Mouse (Mus musculus) forebrain, embryonic 15.5 days (tissue): ENCODE results near the gene Krt34. TPM values are rescaled to one million over a fixed set of nuclear protein-coding genes. Genes with fewer than 3 reads are reported as not detected.
A peak's percentile ranks its signal among the peaks of the same experiment; 100 is the strongest.

Experiments used
- ATAC-seq: fragments of 200-750 bp; cut with Nextera tagmentation; replicated peaks from 2 replicates; pipeline ENCODE4 v1.8.0; 2017; ENCODE audit warnings: mild to moderate bottlenecking, moderate TSS enrichment, moderate library complexity
- H3K27ac ChIP-seq: fragments of 300-500 bp; sonication (generic); replicated peaks from 2 replicates; pipeline ENCODE4 v1.5.1; 2015; ENCODE audit warnings: mild to moderate bottlenecking, inconsistent platforms
- H3K27me3 ChIP-seq: fragments of 300-500 bp; sonication (generic); 2 replicates; pipeline ENCODE4 v1.6.1; 2015; ENCODE audit warnings: inconsistent platforms
- H3K36me3 ChIP-seq: fragments of 300-500 bp; sonication (generic); 2 replicates; pipeline ENCODE4 v1.6.1; 2015; ENCODE audit warnings: mild to moderate bottlenecking, inconsistent platforms
- H3K4me1 ChIP-seq: fragments of 300-500 bp; sonication (generic); 2 replicates; pipeline ENCODE4 v1.6.1; 2015; ENCODE audit warnings: inconsistent platforms
- H3K4me2 ChIP-seq: fragments of 300-500 bp; sonication (generic); replicated peaks from 2 replicates; pipeline ENCODE4 v1.6.1; 2015; ENCODE audit warnings: mild to moderate bottlenecking, inconsistent platforms
- H3K4me3 ChIP-seq: fragments of 300-500 bp; sonication (generic); 2 replicates; pipeline ENCODE4 v1.5.1; 2015; ENCODE audit warnings: mild to moderate bottlenecking, inconsistent platforms
- H3K9ac ChIP-seq: fragments of 300-500 bp; sonication (generic); replicated peaks from 2 replicates; pipeline ENCODE4 v1.6.1; 2015; ENCODE audit warnings: mild to moderate bottlenecking, inconsistent platforms
- H3K9me3 ChIP-seq: fragments of 300-500 bp; sonication (generic); 2 replicates; pipeline ENCODE4 v1.6.1; 2016; ENCODE audit warnings: inconsistent platforms
- WGBS: fragments of 180-500 bp; shearing (Covaris S2); methylation state at CpG from one replicate; pipeline ENCODE4 v1.1.7; 2015; ENCODE audit warnings: mixed read lengths; 5-methylcytosine and 5-hydroxymethylcytosine counted together
- polyA plus RNA-seq: library from polyadenylated mRNA; unstranded; fragments of >200 nt; fragmentation: Nextera tagmentation; extraction: Ambion mirVana; gene quantifications from 2 replicates; pipeline ENCODE4 v1.2.1, GENCODE M21; 2015

Krt34 gene
- polyA plus RNA-seq, 1 experiment from 2014 or later = not detected

DNA sequence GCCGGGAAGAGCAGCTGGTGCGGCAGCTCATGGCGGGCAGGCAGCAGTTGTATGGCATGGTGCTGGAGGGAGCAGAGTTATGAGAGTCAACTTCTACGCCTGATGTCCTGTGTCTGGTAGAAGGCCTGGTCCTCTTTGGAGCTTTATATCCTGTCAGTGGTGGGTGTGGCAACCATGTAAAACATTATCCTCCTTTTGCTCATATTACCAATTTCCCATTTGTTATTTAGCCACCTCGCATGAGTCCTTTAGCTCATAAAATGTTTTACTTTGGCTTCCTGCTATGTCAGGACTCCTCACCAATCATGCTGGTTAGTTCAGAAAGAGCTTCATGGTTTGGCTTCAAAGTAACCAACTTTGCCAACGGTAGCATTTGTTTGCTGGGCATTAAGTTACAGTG, 11.6 kb downstream of the Krt34 start, which contains the start of gene Krt33b:
Krt33b (minus strand) TSS at position 101 of the 400 bp plus-strand sequence.
- Histone ChIP-seq H3K36me3 (no peaks in the 10 kb centered on the region), H3K27ac (no peak within 1 kb of the TSS), H3K4me3 (no peak within 1 kb of the TSS), H3K27me3 (no peaks in the 10 kb centered on the region), H3K9me3 (no peaks in the 10 kb centered on the region), H3K4me2 (no peak within 1 kb of the TSS), H3K9ac (no peak within 1 kb of the TSS), H3K4me1 (no peaks in the 10 kb centered on the region)
- 96% methylated on average over 6 of the region's 6 CpGs for WGBS
- ATAC-seq = no peak

DNA sequence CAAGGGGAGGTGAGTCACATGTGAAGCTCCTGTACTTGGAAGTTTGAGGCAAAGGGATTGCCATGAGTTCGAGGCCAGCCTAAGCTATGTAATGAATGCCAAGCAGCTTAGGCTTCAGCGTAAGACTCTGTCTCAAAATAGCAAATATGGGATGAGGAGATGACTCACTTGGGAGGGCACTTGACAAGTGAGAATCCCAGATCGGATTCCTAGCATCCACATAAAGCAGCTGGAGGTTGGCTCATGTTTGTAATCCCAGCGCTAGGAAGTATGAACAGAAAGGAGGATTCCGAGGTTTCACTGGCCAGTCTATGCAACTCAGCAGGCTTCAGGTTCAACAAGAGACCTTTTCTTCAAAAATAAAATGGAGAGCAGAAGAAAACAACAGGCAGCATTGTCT, 19.9 kb downstream of the Krt34 start:
- H3K27ac ChIP-seq = no peak overlapping the region
- H3K9ac ChIP-seq = no peak overlapping the region
- no peak overlapping the region for H3K4me2 ChIP-seq
- whole genome bisulfite sequencing = 84% methylated on average over 5 of the region's 5 CpGs
- H3K27me3 ChIP-seq = no peaks in the 10 kb centered on the region
- H3K36me3 ChIP-seq = no peaks in the 10 kb centered on the region
- no peaks in the 10 kb centered on the region for H3K9me3 ChIP-seq
- ATAC-seq = no peak
- H3K4me3 ChIP-seq = no peak overlapping the region
- H3K4me1 ChIP-seq = no peaks in the 10 kb centered on the region

DNA sequence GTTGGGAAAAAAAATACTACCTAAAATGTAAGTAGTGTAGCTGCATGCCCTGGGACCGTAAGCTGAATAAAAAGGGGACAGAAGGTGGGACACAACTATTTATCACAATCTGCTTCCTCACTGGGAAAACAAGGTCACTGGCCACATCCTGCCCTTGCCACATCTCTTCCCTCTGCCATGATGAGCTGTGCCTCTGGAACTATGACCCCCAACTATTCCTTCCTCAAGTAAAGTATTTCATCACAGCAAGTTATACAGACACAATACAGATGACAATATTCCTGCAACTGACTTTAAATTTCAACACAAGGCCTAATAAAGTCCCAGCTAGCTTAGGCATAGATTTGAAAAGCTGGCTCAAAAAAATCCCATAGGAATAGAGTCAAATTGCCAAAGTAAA, 21.9 kb downstream of the Krt34 start:
- Histone ChIP-seq H3K27ac (no peak overlapping the region), H3K4me1 (no peaks in the 10 kb centered on the region), H3K9me3 (no peaks in the 10 kb centered on the region), H3K36me3 (no peaks in the 10 kb centered on the region), H3K27me3 (no peaks in the 10 kb centered on the region), H3K9ac (no peak overlapping the region), H3K4me3 (no peak overlapping the region), H3K4me2 (no peak overlapping the region)
- WGBS = 94% methylated on average over 1 of the region's 1 CpGs
- ATAC-seq = no peak

DNA sequence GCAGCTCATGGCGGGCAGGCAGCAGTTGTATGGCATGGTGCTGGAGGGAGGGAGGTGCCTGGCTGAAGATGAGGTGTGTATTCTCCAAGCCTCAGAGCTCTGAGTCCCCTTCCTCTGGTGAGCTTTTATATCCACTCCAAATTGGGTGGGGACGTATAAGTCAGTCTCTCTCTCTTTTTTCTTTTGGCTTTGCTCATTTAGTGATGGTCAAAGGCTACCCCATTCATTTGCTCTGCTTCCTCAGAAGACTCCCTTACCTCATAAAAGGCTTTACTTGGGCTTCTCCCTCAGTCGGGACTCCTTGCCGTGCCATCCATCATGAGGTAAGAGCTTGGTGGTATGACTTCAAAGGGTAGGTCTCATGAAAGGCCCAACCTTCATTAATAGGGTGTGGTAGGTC, 25.2 kb downstream of the Krt34 start, which contains the start of gene Krt33a:
Krt33a (minus strand) TSS at position 101 of the 400 bp plus-strand sequence.
- H3K27ac ChIP-seq = no peak within 1 kb of the TSS
- 83% methylated on average over 4 of the region's 4 CpGs for WGBS
- H3K36me3 ChIP-seq = no peaks in the 10 kb centered on the region
- H3K9me3 ChIP-seq = no peaks in the 10 kb centered on the region
- no peak for ATAC-seq
- H3K4me1 ChIP-seq = no peaks in the 10 kb centered on the region
- no peak within 1 kb of the TSS for H3K9ac ChIP-seq
- no peak within 1 kb of the TSS for H3K4me2 ChIP-seq
- no peak within 1 kb of the TSS for H3K4me3 ChIP-seq
- no peaks in the 10 kb centered on the region for H3K27me3 ChIP-seq

DNA sequence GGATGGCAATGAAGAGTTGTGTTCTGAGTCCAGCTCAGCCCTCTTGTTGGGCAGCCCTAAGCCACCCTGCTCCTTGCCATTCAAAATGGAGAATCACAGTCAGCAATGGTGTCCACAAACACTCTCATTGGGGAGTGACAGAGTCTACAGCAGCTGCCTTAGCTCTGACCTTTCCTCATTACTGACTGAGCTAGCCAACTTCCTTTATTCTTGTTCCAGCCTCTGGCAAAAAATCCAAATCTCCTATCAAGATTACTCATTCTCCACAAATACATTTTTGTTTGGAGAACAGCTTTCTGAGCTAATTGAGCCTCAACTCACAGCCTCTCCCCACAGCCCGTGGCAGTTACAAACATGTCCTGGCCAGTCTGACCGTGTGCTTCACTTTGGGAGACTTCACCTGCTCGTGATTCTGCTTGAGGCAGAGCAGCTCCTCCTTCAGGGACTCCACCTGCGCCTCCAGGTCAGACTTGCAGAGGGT, 27.6 kb downstream of the Krt34 start:
- no peaks in the 10 kb centered on the region for H3K4me1 ChIP-seq
- no peak overlapping the region for H3K4me3 ChIP-seq
- no peak overlapping the region for H3K9ac ChIP-seq
- ATAC-seq = no peak
- H3K9me3 ChIP-seq = no peaks in the 10 kb centered on the region
- no peak overlapping the region for H3K4me2 ChIP-seq
- 77% methylated on average over 4 of the region's 4 CpGs for WGBS
- no peaks in the 10 kb centered on the region for H3K36me3 ChIP-seq
- H3K27me3 ChIP-seq = no peaks in the 10 kb centered on the region
- no peak overlapping the region for H3K27ac ChIP-seq

DNA sequence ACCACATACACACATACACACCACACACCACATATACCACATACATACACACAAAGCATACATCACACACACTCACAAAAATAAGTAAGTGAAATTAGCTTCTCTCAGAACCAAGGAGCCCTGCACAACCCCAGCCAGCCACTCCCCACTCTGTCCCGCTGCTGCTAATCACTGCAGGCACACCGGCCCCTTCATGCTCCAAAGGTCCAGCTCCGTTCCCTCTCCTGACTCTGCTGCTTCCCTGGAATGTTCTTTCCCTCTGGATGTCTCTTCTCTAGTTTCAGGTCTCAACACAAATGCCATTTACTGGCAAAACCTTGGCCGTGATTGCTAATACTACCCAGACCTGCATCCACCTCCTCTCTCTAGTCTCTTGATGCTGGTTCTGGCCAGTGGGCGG, 30.7 kb downstream of the Krt34 start:
- H3K27me3 ChIP-seq = no peaks in the 10 kb centered on the region
- H3K4me3 ChIP-seq = no peak overlapping the region
- no peak overlapping the region for H3K27ac ChIP-seq
- no peak overlapping the region for H3K9ac ChIP-seq
- H3K4me1 ChIP-seq = no peaks in the 10 kb centered on the region
- no peaks in the 10 kb centered on the region for H3K36me3 ChIP-seq
- ATAC-seq = no peak
- H3K9me3 ChIP-seq = no peaks in the 10 kb centered on the region
- H3K4me2 ChIP-seq = no peak overlapping the region
- 87% methylated on average over 5 of the region's 5 CpGs for WGBS

DNA sequence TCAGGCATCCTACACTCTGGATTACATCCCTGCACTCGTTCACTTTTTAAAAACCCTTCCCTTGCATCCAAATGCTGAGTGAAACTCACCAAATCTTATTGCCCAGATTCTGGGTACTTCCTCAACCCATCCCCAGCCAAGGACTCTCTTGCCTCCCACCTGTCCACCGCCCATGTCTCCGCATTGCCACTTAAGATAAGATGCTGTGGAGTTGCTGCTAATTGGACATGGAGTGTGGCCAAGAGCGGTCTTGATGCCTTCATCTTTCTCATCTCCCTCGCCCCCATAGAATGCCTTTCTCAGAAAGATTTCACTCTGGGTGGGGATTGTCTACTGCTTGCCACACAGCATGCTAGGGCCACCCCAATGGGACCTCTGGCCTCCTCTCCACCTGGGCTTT, 33.0 kb downstream of the Krt34 start:
- Histone ChIP-seq H3K4me1 (no peaks in the 10 kb centered on the region), H3K27ac (no peak overlapping the region), H3K36me3 (no peaks in the 10 kb centered on the region), H3K27me3 (no peaks in the 10 kb centered on the region), H3K9ac (no peak overlapping the region), H3K4me3 (no peak overlapping the region), H3K4me2 (no peak overlapping the region), H3K9me3 (no peaks in the 10 kb centered on the region)
- WGBS = 86% methylated on average over 5 of the region's 5 CpGs
- ATAC-seq = no peak

DNA sequence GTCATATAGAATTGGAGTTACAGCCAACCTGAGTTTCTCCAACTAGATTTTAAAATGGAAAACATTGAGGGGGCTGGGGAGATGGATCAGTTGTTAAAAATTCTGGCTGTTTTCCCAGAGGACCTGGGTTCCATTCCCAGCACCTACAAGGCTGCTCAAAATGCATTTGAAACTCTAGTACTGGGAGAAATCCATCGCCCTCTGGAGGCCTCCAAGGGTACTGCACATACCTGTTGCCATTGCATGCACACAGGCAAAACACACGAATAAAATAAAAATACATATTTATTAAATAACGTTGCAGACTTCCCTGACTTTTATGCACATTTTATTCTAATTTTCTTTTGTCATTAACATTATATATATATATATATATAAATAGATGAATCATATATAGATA, 34.7 kb downstream of the Krt34 start:
- no peak overlapping the region for H3K4me3 ChIP-seq
- H3K27ac ChIP-seq = no peak overlapping the region
- H3K36me3 ChIP-seq = no peaks in the 10 kb centered on the region
- no peaks in the 10 kb centered on the region for H3K27me3 ChIP-seq
- no peak for ATAC-seq
- H3K4me1 ChIP-seq = no peaks in the 10 kb centered on the region
- WGBS = 54% methylated on average over 3 of the region's 3 CpGs
- H3K9me3 ChIP-seq = no peaks in the 10 kb centered on the region
- H3K9ac ChIP-seq = no peak overlapping the region
- H3K4me2 ChIP-seq = no peak overlapping the region

DNA sequence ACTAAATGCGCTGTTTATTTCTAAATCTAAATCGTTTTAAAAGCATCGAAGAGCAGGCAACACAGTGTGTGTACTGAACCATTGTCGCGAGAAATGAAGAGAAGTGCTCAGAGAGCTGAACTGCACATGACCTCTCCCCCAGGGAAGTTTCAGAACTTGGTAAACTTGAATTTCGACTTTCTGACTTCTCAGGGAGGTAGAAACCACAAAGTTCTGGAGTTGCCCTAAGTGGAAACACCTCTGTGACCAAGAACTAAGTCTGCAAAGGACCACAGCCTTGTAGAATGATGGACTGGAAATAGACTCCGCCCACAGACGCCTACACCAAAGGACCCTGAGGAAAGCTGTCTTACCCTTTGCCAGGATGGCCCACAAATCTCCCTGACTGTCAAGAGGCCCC, 35.4 kb downstream of the Krt34 start:
- no peak for ATAC-seq
- Histone ChIP-seq H3K27me3 (no peaks in the 10 kb centered on the region), H3K27ac (no peak overlapping the region), H3K9ac (no peak overlapping the region), H3K4me2 (no peak overlapping the region), H3K4me3 (no peak overlapping the region), H3K4me1 (no peaks in the 10 kb centered on the region), H3K36me3 (no peaks in the 10 kb centered on the region), H3K9me3 (no peaks in the 10 kb centered on the region)
- 89% methylated on average over 8 of the region's 8 CpGs for WGBS

DNA sequence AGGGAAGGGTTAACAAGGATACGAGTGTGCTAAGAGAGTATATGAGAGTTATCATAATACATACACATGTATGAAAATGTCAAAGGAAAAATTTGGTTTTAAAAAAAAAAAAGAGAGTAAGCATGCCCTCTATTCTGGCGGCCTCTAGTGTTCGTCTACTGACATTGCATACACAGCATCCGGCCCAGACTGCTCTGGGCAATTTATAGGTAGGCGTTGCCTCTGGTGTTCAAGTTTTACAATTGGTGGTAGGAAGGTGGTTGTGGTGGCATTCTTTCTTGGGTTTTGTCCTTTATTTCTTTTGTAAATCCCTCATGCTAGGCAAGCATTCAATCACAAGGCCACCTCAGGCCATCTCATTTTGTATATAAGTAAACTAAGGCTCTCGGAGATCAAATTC, 36.5 kb downstream of the Krt34 start:
- no peak for ATAC-seq
- no peak overlapping the region for H3K9ac ChIP-seq
- 25% methylated on average over 6 of the region's 6 CpGs for WGBS
- H3K4me1 ChIP-seq = no peaks in the 10 kb centered on the region
- no peaks in the 10 kb centered on the region for H3K9me3 ChIP-seq
- H3K4me2 ChIP-seq = no peak overlapping the region
- no peaks in the 10 kb centered on the region for H3K36me3 ChIP-seq
- H3K27me3 ChIP-seq = no peaks in the 10 kb centered on the region
- no peak overlapping the region for H3K27ac ChIP-seq
- no peak overlapping the region for H3K4me3 ChIP-seq

DNA sequence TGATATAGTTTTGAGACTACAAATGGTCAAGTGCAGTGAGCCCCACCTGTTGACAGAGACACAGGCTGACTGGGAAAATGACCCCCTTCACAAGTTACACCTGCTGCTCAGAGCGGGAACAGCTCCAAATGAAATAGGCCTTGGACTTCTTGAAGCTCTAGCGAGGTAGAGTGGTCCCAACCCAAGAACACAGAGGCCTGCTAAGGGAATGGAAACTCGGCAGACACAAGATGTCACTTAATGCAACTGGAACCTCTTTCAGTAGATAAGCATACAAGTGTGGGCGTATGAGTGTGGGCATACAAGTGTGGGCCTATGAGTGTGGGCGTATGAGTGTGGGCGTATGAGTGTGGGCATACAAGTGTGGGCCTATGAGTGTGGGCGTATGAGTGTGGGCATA, 42.3 kb downstream of the Krt34 start:
- no peaks in the 10 kb centered on the region for H3K9me3 ChIP-seq
- 97% methylated on average over 7 of the region's 7 CpGs for WGBS
- H3K9ac ChIP-seq = no peak overlapping the region
- no peaks in the 10 kb centered on the region for H3K36me3 ChIP-seq
- no peak for ATAC-seq
- H3K4me1 ChIP-seq = no peaks in the 10 kb centered on the region
- no peak overlapping the region for H3K4me3 ChIP-seq
- no peaks in the 10 kb centered on the region for H3K27me3 ChIP-seq
- no peak overlapping the region for H3K4me2 ChIP-seq
- no peak overlapping the region for H3K27ac ChIP-seq

DNA sequence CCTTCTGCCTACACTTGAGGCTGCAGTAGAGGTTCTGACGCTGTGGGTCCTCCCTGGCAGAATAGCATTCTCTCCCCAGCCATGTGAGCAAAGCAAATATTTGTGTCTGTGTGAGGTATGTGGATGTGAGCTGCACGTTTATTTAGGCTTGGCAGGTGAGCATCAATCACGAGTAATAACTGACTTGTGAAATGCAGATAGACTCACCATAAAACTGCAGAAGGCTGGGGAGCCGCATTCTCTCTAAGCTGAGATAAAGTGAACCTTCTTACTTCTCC, 47.0 kb downstream of the Krt34 start:
- 80% methylated on average over 4 of the region's 4 CpGs for WGBS
- Histone ChIP-seq H3K9me3 (no peaks in the 10 kb centered on the region), H3K4me1 (0 out of 2 replicates have a peak, but pooled peaks cover 5% of the 10 kb centered on the region), H3K9ac (no peak overlapping the region), H3K27ac (no peak overlapping the region), H3K4me3 (no peak overlapping the region), H3K36me3 (no peaks in the 10 kb centered on the region), H3K27me3 (no peaks in the 10 kb centered on the region), H3K4me2 (no peak overlapping the region)
- ATAC-seq = no peak

DNA sequence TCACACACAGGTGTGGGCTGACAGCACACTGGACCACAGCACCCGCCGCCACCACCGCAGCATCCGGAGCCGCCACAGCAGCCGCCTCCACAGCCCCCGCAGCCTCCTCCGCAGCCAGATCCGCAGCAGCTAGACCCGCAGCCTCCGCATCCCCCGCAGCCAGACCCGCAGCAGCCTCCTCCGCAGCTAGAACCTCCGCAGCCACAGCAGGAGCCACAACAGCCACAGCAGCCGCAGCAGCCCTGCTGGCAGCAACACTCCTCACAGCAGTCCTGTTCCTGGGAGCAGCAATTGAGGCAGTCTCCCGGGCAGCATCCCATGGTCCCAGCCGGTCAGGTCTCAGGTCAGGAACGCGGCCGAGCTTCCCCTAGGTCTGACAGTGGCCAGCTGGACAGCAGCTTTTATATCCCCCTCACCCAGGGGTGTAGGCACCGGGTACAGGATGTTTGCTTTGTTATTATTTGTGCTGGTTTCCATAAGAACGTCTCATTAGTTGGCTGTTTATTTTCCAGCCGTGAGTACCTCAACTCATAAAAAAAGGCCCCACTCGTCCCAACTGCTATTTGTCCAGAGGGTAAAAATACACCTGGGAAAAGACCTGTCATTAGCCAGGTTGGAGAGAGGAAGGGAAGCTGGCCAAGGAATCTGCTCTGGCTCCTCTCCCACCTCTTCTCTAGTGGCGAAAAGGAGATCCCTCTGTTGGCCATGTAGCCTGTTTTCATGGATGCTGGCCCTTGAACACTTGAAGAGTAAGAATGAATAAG, 47.6 kb downstream of the Krt34 start, which contains the start of gene Krtap17-1:
Krtap17-1 (minus strand) TSS at position 375 of the 764 bp plus-strand sequence.
- Histone ChIP-seq H3K27ac (no peak within 1 kb of the TSS), H3K4me3 (peak within 1 kb of the TSS; percentile 14), H3K36me3 (no peaks in the 10 kb centered on the region), H3K4me2 (peak within 1 kb of the TSS; percentile 32), H3K27me3 (no peaks in the 10 kb centered on the region), H3K9me3 (no peaks in the 10 kb centered on the region), H3K9ac (no peak within 1 kb of the TSS), H3K4me1 (0 out of 2 replicates have a peak, but pooled peaks cover 5% of the 10 kb centered on the region)
- no peak for ATAC-seq
- 25% methylated on average over 24 of the region's 26 CpGs for WGBS
